Mouse (Mus musculus): ENCODE measurements around the gene Rgs10. TPM values are rescaled to one million over a fixed set of nuclear protein-coding genes. Genes with fewer than 3 reads are reported as not detected.

Rgs10 gene
- 9.0 TPM for polyA plus RNA-seq (2014; fragmentation: Illumina TruSeq; extraction: RNeasy Lipid Tissue Mini Kit (QIAGEN cat#74804); ENCODE audit: low read depth, low replicate concordance)

DNA sequence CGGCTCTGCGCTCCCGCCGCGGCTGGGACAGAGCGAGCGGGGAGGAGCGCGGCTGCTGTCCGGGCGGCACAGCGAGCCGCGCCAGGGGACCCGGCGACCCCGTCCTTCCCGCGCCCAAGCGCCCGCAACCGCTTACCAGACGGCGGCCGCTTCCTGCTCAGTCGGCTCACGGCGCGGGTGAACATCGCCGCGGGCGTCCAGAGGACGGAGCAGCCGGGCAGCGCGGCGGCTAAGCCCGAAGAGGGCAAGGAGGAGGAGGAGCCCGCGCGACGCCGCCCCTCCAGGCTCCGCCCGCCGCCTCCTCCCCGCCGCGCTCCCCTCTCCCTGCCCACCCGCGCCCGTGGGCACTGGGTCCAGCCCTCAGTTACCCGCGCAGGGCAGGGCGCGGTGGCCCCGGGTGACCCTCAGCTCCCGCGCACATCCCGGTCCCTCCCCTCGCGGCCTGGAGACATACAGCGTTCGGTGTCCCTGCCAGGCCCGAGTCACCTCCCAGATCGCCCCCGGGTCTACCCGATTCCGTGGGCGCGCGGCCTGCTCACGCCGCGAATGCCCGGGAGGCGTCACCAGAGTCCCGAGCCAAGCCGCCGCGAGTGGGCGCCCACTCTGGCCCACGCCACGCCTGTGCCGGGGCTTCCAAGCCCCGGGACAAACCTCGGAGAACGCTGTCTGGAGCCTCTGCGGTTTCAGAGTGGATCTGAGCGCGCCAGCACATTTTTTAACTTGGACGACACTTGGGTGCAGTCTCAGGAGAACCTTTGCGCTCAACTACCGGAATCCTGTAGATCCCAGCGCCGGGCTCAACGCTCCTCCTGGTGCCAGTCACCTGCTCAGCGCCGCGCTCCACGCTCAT lies at the start of gene Rgs10:
Gene Rgs10, minus strand, starts transcription at position 829 of the 850 bp plus-strand sequence.

DNA sequence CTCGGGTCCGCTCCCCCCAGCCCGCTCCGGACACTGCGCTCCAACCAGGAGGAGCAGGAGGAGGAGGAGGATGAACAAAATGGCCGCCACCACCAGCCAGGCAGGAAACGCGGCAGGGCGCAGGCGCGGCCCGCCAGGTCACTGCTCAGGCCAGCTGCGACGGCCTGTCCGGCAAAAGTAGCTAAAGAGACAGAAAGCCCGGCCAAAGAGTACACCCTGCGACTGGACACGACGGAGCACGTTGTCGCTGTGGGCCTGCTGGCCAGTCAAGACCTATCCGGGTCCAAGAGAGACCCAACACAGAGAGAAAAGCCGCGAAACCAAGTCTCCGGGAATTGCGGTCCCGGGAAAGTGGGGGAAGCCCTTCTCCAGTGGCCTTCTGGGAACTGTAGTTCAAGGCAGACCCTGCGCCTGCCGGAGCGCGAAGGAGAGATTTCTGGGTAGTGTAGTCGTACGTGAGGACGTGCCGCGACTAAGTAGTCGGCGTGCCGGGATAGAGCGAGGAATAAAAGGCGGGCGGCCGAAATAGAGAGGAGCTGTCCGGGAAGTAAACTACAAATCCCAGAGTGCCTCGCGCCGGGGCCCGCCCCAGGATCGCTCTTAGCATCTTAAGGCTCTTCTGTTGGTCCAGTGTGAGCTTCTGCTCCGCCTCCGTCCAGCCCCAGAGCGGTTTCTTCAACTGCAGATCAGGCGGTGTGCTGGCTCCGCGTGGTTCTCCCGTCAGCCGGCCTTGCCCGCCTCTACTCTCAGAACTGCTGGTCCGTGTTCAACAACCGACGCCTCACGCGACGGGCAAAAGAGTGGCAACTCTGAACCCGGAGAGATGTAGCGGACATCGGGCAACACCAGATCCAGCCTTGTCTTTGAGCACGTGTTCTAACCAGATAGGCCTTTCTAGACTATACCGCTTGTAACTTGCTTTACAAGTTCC lies 43.0 kb upstream of the Rgs10 start, which contains the start of gene Tial1:
Gene Tial1, minus strand, starts transcription at position 433 of the 931 bp plus-strand sequence.

Other genes starting within 250 kb of the Rgs10 start
- gene Cox6a2, start 212.4 kb downstream of the Rgs10 start, polyA plus RNA-seq (2014; fragmentation: Illumina TruSeq; extraction: RNeasy Lipid Tissue Mini Kit (QIAGEN cat#74804); ENCODE audit: low read depth, low replicate concordance): 3,732 TPM
- gene Armc5, start 181.4 kb downstream of the Rgs10 start, polyA plus RNA-seq (2014; fragmentation: Illumina TruSeq; extraction: RNeasy Lipid Tissue Mini Kit (QIAGEN cat#74804); ENCODE audit: low read depth, low replicate concordance): 6.0 TPM
- 1.8 TPM for gene 9130023H24Rik, start 180.7 kb downstream of the Rgs10 start, polyA plus RNA-seq (2014; fragmentation: Illumina TruSeq; extraction: RNeasy Lipid Tissue Mini Kit (QIAGEN cat#74804); ENCODE audit: low read depth, low replicate concordance)
- gene Tgfb1i1, start 171.9 kb downstream of the Rgs10 start, polyA plus RNA-seq (2014; fragmentation: Illumina TruSeq; extraction: RNeasy Lipid Tissue Mini Kit (QIAGEN cat#74804); ENCODE audit: low read depth, low replicate concordance): 23.0 TPM
- gene Slc5a2, start 153.1 kb downstream of the Rgs10 start, polyA plus RNA-seq (2014; fragmentation: Illumina TruSeq; extraction: RNeasy Lipid Tissue Mini Kit (QIAGEN cat#74804); ENCODE audit: low read depth, low replicate concordance): not detected
- 8.7 TPM for gene BC017158, start 120.6 kb downstream of the Rgs10 start, polyA plus RNA-seq (2014; fragmentation: Illumina TruSeq; extraction: RNeasy Lipid Tissue Mini Kit (QIAGEN cat#74804); ENCODE audit: low read depth, low replicate concordance)
- 71.6 TPM for gene Tial1, start 43.0 kb upstream of the Rgs10 start, polyA plus RNA-seq (2014; fragmentation: Illumina TruSeq; extraction: RNeasy Lipid Tissue Mini Kit (QIAGEN cat#74804); ENCODE audit: low read depth, low replicate concordance)
- gene Bag3, start 104.9 kb upstream of the Rgs10 start, polyA plus RNA-seq (2014; fragmentation: Illumina TruSeq; extraction: RNeasy Lipid Tissue Mini Kit (QIAGEN cat#74804); ENCODE audit: low read depth, low replicate concordance): 193 TPM
- gene Inpp5f, start 192.6 kb upstream of the Rgs10 start, polyA plus RNA-seq (2014; fragmentation: Illumina TruSeq; extraction: RNeasy Lipid Tissue Mini Kit (QIAGEN cat#74804); ENCODE audit: low read depth, low replicate concordance): 5.0 TPM

All from heart, adult 10 weeks (tissue).